Mouse (Mus musculus) CH12.LX (cell line): Measurements from ENCODE around the gene Lrmda. TPM values are rescaled to one million over a fixed set of nuclear protein-coding genes. Genes with fewer than 3 reads are reported as not detected.

Experiments
- DNase-seq: peaks from one replicate; pipeline ENCODE4 v3.0.0-alpha.2; 2013; ENCODE audit errors: extremely low read depth
- H3K27ac ChIP-seq: 2 replicates; pipeline ENCODE4 v1.5.1; 2012; ENCODE audit warnings: low read depth, mild to moderate bottlenecking, control low read depth, moderate library complexity; ENCODE audit not compliant: insufficient read depth
- H3K27me3 ChIP-seq: replicated peaks from 2 replicates; pipeline ENCODE3; 2012; ENCODE audit warnings: inconsistent platforms
- H3K36me3 ChIP-seq, 2 experiments: replicated peaks in 1 of 2; 2 replicates each; pipeline versions ENCODE3 to v1.6.1; 2012; ENCODE audit warnings: inconsistent platforms in 1 of 2, low read length in 1 of 2, mild to moderate bottlenecking in 1 of 2, mixed read lengths in 1 of 2, moderate library complexity in 1 of 2; ENCODE audit not compliant: control insufficient read depth in 1 of 2, insufficient read depth in 1 of 2
- H3K4me1 ChIP-seq, 2 experiments: 2 replicates each; pipeline ENCODE4 v1.6.1; 2012; ENCODE audit warnings: inconsistent platforms in 1 of 2, moderate library complexity in 1 of 2; ENCODE audit not compliant: insufficient read depth in 2 of 2, control insufficient read depth in 1 of 2
- H3K4me2 ChIP-seq: 2 replicates; pipeline ENCODE4 v1.6.1; 2012; ENCODE audit warnings: low read depth, mild to moderate bottlenecking, control low read depth; ENCODE audit not compliant: poor library complexity, insufficient read depth, severe bottlenecking
- H3K4me3 ChIP-seq, 3 experiments: fragments of 150-350 bp in 1 of 3; sonication (generic) in 1 of 3; replicated peaks in 1 of 3; 2 replicates each; pipeline versions ENCODE3 to v1.5.1; 2011 to 2012; ENCODE audit warnings: low read depth in 2 of 3, low read length in 2 of 3, mild to moderate bottlenecking in 2 of 3, moderate library complexity in 2 of 3, control low read depth in 1 of 3, improper control_type of control experiment in 1 of 3, inconsistent platforms in 1 of 3, mixed read lengths in 1 of 3; ENCODE audit not compliant: poor library complexity in 1 of 3
- H3K79me2 ChIP-seq: replicated peaks from 2 replicates; pipeline ENCODE4 v1.6.1; 2012; ENCODE audit warnings: mild to moderate bottlenecking, moderate library complexity; ENCODE audit not compliant: control insufficient read depth, poor library complexity, insufficient read depth, severe bottlenecking; ENCODE audit errors: extremely low read depth
- H3K9ac ChIP-seq: 2 replicates; pipeline ENCODE4 v1.6.1; 2012; ENCODE audit warnings: low read depth, mild to moderate bottlenecking, control low read depth, moderate library complexity; ENCODE audit not compliant: insufficient read depth
- H3K9me3 ChIP-seq: replicated peaks from 2 replicates; pipeline ENCODE3; 2012; ENCODE audit warnings: low read length, inconsistent platforms, mixed read lengths
- CHD1 ChIP-seq: IDR thresholded peaks from 2 replicates; pipeline ENCODE4 v1.6.1; 2012; ENCODE audit warnings: low read depth, low read length, improper control_type of control experiment, inconsistent platforms
- CHD2 ChIP-seq: IDR thresholded peaks from 2 replicates; pipeline ENCODE4 v1.6.1; 2011; ENCODE audit warnings: low read length, improper control_type of control experiment
- EP300 ChIP-seq: IDR thresholded peaks from 2 replicates; pipeline ENCODE4 v1.6.1; 2011; ENCODE audit warnings: low read length, improper control_type of control experiment
- ETS1 ChIP-seq: conservative IDR thresholded peaks from 2 replicates; pipeline ENCODE4 v1.6.1; 2012; ENCODE audit warnings: low read depth, mild to moderate bottlenecking, inconsistent platforms, low read length, improper control_type of control experiment, moderate library complexity
- IRF4 ChIP-seq: IDR thresholded peaks from 2 replicates; pipeline ENCODE4 v1.6.1; 2014; ENCODE audit warnings: low read depth, mild to moderate bottlenecking, inconsistent platforms, low read length, improper control_type of control experiment
- KAT2A ChIP-seq: IDR thresholded peaks from 2 replicates; pipeline ENCODE4 v1.6.1; 2012; ENCODE audit warnings: low read length, improper control_type of control experiment, inconsistent platforms; ENCODE audit not compliant: insufficient replicate concordance
- MAFK ChIP-seq: IDR thresholded peaks from 2 replicates; pipeline ENCODE4 v1.6.1; 2011; ENCODE audit warnings: low read length, improper control_type of control experiment; ENCODE audit not compliant: insufficient replicate concordance
- MAX ChIP-seq: IDR thresholded peaks from 2 replicates; pipeline ENCODE4 v1.6.1; 2011; ENCODE audit warnings: low read length, improper control_type of control experiment
- MEF2A ChIP-seq: IDR thresholded peaks from 2 replicates; pipeline ENCODE4 v1.6.1; 2014; ENCODE audit warnings: low read depth, mild to moderate bottlenecking, inconsistent platforms, low read length, improper control_type of control experiment, borderline replicate concordance
- MXI1 ChIP-seq: IDR thresholded peaks from 2 replicates; pipeline ENCODE4 v1.6.1; 2011; ENCODE audit warnings: mild to moderate bottlenecking, low read depth, low read length, improper control_type of control experiment
- NRF1 ChIP-seq: IDR thresholded peaks from 2 replicates; pipeline ENCODE4 v1.6.1; 2014; ENCODE audit warnings: low read depth, mild to moderate bottlenecking, inconsistent platforms, low read length, improper control_type of control experiment, moderate library complexity
- POLR2AphosphoS2 ChIP-seq: IDR thresholded peaks from 2 replicates; pipeline ENCODE4 v1.6.1; 2011; ENCODE audit warnings: low read depth, low read length, improper control_type of control experiment
- TBP ChIP-seq: conservative IDR thresholded peaks from 2 replicates; pipeline ENCODE4 v1.6.1; 2011; ENCODE audit warnings: low read depth, low read length, improper control_type of control experiment
- TCF12 ChIP-seq: IDR thresholded peaks from 2 replicates; pipeline ENCODE4 v1.6.1; 2014; ENCODE audit warnings: low read depth, mild to moderate bottlenecking, inconsistent platforms, low read length, improper control_type of control experiment
- ZNF384 ChIP-seq: IDR thresholded peaks from 2 replicates; pipeline ENCODE4 v1.6.1; 2012; ENCODE audit warnings: low read depth, low read length, improper control_type of control experiment, inconsistent platforms
- dilution Hi-C: fragments of 300-500 bp; cut with MboI; formaldehyde crosslinking; loops from 2 replicates; pipeline ENCODE4 v1.14.3; 2020; ENCODE audit warnings: low sequenced_read_pairs; ENCODE audit not compliant: extremely low pct_unique_long_range_greater_than_20kb, extremely low pct_ligation_motif_present
- in situ Hi-C: fragments of 300-500 bp; cut with MboI; formaldehyde crosslinking; loops from 3 replicates; pipeline ENCODE4 v1.14.3; 2019; ENCODE audit warnings: low sequenced_read_pairs, low pct_ligation_motif_present, low pct_unique_long_range_greater_than_20kb, mixed read lengths
- polyA plus RNA-seq: library from polyadenylated mRNA; unstranded; fragments of >175 nt; gene quantifications from 2 replicates; pipeline ENCODE4 v1.2.1, GENCODE M21; 2012; ENCODE audit warnings: low read depth; ENCODE audit not compliant: insufficient read length
- total RNA-seq, 2 experiments: library from RNA; depleted of rRNA; stranded (reverse); fragments of 300-350 nt in 1 of 2; fragments of >200 nt in 1 of 2; gene quantifications; 2 replicates each; pipeline ENCODE4 v1.2.3; 2012 to 2014

The Lrmda gene
- total and polyA plus RNA-seq, 3 experiments: 0.89 to 3.7 (median 1.9) TPM

- H3K4me1 ChIP-seq: no peaks in the 10 kb centered on the region
- TF ChIP-seq MAFK (no peak), ZNF384 (no peak), MAX (no peak), NRF1 (no peak), IRF4 (no peak), TCF12 (no peak), CHD1 (no peak), POLR2AphosphoS2 (no peak), CHD2 (no peak)
- TF ChIP-seq, all 38 proteins: peak for 0
- dilution Hi-C loops: no loop called here
- Histone ChIP-seq H3K4me3 (no peak overlapping the region), H3K9ac (no peak overlapping the region), H3K36me3 (no peaks in the 10 kb centered on the region), H3K79me2 (no peaks in the 10 kb centered on the region), H3K27ac (no peak overlapping the region), H3K27me3 (no peaks in the 10 kb centered on the region), H3K9me3 (no peaks in the 10 kb centered on the region), H3K4me2 (no peak overlapping the region)
- DNase-seq: no peak
- in situ Hi-C loops: no loop called here
Measured at GRCm38 (mm10) chr14:23016068-23016611, 996.6 kb downstream of the Lrmda start.

- dilution Hi-C loops: no loop called here
- in situ Hi-C loops: loop anchor here (25.0 kb wide), 3 partner anchors 229 to 454 kb away; no protein-coding TSS in a partner anchor
- Histone ChIP-seq H3K9me3 (no peaks in the 10 kb centered on the region), H3K27me3 (no peaks in the 10 kb centered on the region), H3K4me2 (no peak overlapping the region), H3K79me2 (no peaks in the 10 kb centered on the region), H3K36me3 (no peaks in the 10 kb centered on the region), H3K9ac (no peak overlapping the region), H3K4me1 (peaks cover 0 to 11% of the 10 kb centered on the region in 2 experiments; a peak in 2 of 4 replicates), H3K27ac (no peak overlapping the region), H3K4me3 (no peak overlapping the region)
- TF ChIP-seq ETS1: no peak
- no peak for DNase-seq
Measured at GRCm38 (mm10) chr14:23041002-23041401, 1021.5 kb downstream of the Lrmda start.

GRCm38 (mm10) chr14:23045322-23045721 lies 1025.8 kb downstream of the Lrmda start:
- Histone ChIP-seq H3K4me2 (no peak overlapping the region), H3K4me1 (peaks cover 4 to 19% of the 10 kb centered on the region in 2 experiments; a peak in 2 of 4 replicates), H3K36me3 (no peaks in the 10 kb centered on the region), H3K4me3 (no peak overlapping the region), H3K9me3 (no peaks in the 10 kb centered on the region), H3K27ac (no peak overlapping the region), H3K9ac (no peak overlapping the region), H3K79me2 (no peaks in the 10 kb centered on the region), H3K27me3 (no peaks in the 10 kb centered on the region)
- dilution Hi-C loops: no loop called here
- no peak for TF ChIP-seq TBP
- TF ChIP-seq MEF2A: no peak
- no peak for TF ChIP-seq EP300
- TF ChIP-seq KAT2A: no peak
- TF ChIP-seq MXI1: no peak
- DNase-seq: peak; percentile 17
- in situ Hi-C loops: loop anchor here (25.0 kb wide), 3 partner anchors 233 to 458 kb away; no protein-coding TSS in a partner anchor
